Mouse (Mus musculus): ENCODE results near the gene Gtdc1. TPM values are rescaled to one million over a fixed set of nuclear protein-coding genes. Genes with fewer than 3 reads are reported as not detected.

Gene Gtdc1
- 16.0 and 19.4 TPM in 2 replicates for polyA plus RNA-seq (2012; rRNA removed)

GRCm38 (mm10) chr2:44927482-44927811 lies at the start of gene Gtdc1:
TSS of gene Gtdc1 (minus strand) at chr2:44927657.

Other genes starting within 250 kb of the Gtdc1 start
- 35.5 and 42.8 TPM in 2 replicates for gene Zeb2, start 189.7 kb upstream of the Gtdc1 start, polyA plus RNA-seq (2012; rRNA removed)

Measured in central nervous system, embryonic 11.5 days (tissue).